Mouse (Mus musculus) forelimb bud, embryonic 11.5 days (tissue): ENCODE results near the gene Desi1.
"Not testable (repeated sequence)": the region's sequence is repeated elsewhere in the genome, so short reads cannot be mapped to it uniquely, and the experiment has no call there.

ENCODE experiments used
- DNase-seq: peaks from one replicate; pipeline ENCODE4 v3.0.0-alpha.2; 2012; ENCODE audit warnings: low read depth, low spot score

Desi1 gene

DNA sequence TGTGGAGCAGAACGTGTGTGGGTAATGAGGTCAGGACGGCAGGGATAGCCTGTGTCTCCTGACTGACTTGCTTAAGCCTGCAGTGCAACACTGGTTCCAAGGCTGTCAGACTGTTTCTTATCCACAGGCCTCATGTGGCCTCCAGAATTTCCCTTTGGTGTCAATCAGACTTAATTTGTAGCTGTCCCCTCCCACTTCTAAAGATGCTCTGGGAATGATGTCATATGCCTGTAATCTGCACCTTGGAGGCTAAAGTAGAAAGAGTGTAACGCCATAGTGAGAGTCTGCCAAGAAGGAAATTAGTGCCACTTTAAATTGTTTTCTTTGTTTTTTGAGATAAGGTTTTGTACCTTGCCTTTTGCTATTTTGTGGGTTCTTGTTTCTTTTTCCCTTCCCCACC, 14.4 kb downstream of the Desi1 start:
- DNase-seq: no peak

DNA sequence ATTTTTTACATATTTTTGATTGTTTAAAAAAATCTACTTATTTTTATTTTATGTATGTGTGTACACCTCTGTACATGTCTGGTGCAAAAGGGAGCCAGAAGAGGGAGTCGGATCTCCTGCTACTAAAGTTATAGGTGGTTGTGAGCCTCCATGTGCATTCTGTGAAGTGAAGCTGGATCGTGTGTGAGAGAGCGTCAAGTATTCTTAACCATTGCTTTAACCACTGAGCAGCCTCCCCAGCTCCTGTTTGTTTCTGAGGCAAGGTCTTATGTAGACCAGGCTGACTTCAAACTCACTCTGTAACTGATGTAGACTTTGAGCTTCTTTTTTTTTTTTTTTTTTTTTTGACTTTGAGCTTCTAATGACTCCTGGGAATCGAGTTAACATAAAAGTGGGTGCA, 16.2 kb downstream of the Desi1 start:
- no peak for DNase-seq

DNA sequence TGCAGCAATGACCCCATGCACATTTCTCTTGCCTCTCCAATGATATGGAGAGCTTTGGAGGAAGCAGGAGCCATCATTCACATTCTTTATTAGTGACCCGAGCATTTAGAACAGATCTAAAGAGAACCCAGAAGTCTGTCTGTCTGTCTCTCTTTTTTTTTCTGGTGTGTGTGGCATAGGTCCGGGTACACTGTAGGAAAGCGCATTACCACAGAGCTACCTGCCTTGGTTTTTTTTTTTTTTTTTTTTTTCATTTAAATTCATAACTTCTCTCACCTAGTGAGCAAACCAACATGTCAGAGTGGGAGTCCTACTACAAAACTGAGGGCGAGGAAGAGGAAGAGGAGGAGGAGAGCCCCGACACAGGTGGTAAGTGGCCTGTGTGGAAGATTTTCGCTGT, 16.8 kb downstream of the Desi1 start:
- DNase-seq: no peak

DNA sequence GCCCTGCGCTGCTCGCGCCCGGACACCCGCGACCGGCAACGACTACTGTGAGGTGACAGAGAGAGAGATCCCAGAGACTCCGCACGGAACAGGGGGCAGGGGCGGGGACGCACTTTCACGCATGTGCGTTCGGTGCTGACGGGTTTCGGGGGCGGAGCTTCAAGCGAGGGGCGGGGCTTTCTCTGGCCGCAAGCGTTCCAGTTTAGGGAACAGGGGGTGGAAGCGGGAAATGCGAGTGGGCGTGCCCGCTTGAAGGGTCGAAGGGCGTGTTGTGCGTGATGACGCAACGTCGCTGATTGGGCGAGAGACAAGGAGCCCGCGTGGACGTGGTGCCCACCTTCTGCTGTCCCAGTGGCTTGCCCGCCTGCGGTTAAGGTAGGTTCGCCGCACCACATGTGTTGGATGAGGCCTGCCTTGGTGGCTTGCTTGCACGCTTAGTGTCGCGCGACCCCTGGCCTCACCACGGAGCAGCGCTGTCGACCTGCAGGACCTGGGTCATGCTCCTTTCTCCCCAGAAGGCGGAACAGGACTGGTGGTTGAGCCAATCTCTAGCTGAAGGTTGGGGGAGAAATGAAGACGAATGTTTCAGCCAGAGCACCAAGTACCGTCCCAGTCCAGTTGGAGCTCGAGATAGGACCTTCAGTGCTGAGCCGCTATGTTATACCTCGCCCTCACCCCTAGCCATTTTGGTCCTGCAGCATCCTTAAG, 17.4 kb downstream of the Desi1 start:
- peak; percentile 98 for DNase-seq

DNA sequence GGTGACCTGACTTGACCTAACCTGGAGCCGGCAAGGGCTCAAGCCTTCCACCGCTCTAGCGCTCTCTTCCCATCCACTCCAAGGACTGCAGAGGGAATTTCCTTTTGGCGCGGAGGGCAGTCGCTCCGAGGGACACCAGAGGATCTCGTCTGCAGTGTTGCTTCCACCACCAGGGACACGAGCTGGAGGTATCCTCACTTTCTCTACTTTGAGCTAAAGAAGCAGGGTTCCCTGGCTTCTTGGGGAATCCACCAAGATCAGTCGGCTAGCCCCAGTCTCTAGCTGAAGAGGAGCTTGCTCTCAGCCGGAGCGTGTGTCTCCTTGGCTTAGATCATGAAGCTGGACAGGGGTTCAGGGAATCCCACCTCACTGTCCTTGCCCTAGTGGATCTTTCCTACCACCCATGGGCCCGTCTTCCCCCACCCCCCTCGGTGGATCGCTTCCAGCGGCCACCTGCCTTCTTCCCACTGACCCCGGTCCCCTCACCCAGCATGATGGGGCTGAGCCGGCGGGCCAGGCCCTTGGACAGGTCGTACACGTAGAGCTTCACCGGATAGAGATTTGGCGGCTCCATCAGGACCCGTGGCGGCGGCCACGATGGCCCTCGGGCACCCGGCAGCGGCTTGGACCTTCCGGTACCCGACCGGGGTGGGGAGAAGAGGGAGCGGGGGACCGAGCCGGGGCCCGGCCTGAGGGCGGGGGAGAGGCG, 18.1 kb downstream of the Desi1 start:
- peak; percentile 6 for DNase-seq

DNA sequence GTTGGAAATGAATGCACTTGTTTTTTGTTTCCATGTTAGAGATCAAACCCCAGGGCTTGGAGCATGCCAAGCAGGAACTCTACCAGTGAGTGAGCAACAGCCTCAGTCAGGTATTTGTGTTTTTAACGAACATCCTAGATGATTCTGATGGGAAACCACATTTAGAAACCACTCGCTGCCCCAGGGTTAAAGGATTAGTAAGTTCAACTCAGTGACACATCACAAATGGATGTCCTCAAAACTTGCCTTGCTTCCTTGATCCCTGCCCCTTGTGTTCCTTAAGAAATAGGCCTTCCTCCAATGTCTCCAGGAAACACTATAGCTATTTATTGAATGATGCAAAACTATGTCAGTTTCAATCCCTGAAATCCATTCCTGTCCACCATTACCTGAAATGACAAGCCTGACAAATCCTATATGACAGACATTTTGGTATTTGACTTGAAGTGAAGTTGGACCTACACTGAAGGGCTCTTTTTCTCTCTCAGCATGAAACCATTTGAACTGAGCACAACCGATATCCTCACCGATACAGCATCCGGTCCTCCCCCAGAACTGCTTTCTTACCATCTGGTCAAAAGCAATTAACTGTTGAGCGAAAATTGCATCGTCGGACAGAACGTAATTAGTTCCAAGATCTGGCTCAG, 18.8 kb downstream of the Desi1 start:
- no peak for DNase-seq

DNA sequence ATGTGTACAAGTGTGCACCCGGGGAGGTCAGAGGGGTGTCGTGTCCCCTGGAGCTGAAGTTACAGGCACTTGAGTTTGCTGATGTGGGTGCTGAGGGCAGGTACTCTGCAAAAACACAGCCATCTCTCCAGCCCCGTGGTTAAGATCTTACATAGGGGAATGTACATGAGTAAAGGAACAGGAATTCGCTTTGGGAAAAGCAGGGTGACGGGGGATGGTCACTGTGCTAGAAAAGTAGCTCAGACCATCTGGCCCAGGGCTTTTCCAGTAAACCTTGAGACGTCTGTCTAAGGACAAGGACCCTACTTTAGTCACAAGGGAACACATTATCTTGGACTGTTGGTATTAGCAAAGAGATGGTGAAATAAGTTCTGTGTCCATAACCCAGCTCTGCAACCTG, 21.7 kb downstream of the Desi1 start:
- no peak for DNase-seq

DNA sequence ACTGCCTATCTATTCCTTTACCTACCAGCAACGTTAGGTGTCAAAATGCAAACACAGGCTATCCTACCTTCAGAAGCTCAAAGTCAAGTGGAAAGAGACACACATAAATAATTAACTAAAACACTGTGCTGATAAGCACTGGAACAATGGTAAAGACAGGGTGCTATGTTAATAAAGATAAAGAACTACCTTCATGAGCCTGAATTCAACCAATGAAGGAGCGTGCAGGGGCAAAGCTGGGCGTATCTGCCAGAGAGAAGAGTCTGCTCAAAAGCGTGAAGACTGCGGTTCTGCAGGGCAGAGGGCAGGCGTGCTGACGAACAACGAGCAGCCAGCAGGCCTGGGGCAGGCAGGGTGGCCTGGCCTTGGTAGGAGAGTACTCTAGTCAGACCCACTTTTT, 29.4 kb downstream of the Desi1 start:
- DNase-seq: no peak

DNA sequence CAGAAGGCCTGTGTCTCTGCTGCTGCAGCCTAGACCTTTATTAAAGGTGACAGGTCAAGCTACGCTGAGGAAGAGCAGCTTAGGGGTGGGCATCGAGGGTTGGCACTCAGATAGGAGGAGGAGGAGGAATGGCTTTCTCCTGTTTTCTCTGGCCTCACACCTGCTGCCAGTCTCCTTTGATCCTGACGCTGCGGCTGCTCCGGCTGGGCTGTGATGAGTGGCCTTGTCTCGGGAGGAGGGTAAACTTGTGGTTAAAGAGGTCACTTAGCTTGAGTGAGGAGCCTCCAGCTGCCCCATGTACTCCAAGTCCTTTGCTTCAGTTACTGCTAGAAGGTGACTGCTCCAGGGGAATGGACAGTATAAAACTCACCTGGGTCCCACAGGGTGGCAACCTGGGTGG, 39.7 kb downstream of the Desi1 start:
- no peak for DNase-seq

DNA sequence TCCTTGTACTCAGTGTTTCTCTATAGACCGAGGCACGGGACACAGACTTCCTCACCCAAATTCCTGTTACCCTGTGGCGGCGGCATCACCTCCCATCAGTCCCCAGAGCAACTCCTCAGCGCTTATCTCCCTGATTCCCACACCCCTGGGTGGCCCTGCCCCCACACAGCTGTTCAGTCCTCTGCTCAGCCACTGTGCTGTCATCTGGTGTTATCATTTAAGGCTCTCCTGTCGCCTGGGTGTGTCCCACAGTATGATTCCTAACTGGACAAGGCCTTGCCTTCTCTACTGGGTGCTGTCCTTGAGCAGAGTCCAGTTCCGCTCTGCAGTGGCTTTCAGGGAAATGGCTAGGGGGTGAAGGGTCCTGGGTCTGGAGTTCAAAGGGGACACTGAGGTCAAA, 43.1 kb downstream of the Desi1 start:
- DNase-seq: no peak

DNA sequence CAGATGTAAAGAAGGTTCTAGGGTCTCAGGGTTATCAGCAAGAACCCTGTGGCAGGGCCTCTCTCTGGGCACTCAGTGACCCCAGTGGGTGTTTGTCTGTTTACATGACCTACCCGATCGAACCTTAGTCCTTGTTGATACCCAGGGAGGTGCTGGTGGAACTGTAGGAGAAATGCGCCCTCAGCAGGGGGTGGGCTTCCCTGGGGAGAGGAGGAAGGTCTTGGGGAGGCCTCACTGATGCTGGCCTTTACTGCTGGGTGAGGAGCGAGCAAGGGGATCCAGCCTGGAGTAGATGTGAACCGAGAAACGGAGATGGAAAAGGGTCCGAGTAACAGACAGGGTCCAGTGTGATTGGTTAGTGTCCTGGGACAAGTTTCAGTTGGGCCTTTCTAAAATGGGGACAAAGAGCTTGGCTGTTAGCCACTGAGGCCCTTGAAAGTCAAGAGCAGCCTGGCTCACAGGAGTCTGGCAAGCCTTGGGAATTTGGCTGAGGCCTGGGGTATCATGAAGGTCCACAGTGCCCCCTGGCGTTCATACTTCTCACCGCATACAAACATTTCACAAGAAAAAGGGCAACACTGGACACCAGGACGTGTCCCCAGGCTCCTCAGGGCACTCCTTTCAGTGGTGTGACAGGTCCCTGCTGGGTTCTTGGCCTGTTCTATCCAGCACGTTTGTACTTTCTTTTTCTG, 44.1 kb downstream of the Desi1 start:
- peak; percentile 91 for DNase-seq

DNA sequence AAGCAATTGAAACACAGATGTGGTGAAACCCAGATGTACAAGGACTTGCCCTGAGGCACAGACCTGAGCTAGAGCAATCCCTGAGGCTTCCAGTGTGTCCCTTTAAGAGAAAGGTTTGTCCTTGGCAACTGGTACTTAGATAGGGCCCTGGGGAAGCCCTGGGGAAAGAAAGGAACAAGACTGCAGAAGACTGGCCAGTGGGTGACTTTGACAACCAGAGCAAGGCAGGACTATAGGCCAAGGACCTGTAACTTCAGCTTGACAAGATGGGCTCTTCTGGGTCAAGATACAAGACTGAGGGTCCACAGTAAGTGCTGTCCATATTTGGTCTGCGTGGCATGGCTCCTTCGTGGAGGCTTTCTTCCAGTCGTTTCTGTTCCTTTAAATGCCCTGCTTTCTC, 46.0 kb downstream of the Desi1 start, which contains the start of gene Xrcc6:
Gene Xrcc6, plus strand, starts transcription at position 190 of the 400 bp plus-strand sequence.
- no peak for DNase-seq

DNA sequence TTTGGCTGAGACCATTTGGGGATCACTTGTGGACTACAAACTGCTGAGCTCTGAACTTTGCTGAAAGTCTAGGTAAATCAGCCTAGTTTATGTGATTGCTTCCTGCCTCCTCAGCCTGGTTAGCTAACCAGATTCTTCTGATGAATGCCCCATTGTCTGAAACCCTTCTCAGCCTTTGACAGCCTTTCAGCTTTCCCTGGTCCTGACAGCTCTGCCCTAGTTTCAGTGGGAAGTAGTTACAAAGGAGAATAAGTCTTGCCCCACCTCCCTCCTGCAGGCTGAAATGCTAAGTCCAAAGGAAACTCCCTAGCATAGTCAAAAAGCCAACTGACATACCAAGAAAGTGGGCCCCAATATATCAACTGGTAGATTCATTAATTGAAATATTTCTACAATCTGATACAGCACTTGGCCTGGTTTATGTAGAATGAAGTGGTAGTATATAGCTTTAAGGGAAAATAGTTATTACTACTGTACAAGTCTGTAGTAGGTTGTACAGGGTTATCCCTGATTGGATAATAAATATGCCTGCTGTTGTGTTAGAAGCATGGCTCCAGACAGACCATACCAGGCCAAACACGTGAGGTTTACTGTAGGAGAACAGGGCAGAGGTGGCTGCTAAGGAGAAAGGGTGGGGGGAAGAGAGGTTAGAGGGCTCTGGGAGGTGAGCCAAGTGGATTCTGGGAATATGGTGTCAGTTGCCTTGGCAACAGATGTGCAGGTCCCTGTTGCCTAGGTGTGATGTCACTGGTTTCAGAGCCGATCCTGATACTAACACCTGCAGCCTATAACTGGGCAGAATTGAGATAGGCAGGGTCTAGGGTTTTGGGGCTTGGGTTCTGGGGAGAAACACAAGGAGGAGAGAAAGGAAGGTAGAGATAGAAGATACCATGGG, 48.1 kb downstream of the Desi1 start:
- no peak for DNase-seq

DNA sequence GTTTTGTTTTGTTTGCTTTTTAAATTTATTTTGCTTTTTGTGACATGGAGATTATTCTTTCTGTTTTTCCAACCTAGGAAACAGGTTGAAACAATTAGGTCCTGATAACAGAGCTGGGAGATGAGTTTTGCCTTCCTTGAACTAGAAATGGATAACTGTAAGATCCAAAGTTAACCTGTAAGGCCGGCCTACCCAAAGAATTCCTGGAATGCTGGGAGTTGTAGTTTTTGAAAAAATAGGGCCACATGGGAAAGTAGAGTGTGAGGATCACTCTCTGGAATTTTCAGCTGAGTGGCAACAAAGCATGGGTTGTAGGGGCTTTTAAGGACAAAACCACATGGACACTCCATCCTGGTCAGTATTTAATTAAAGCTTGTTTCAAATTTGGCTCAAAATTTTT, 51.5 kb downstream of the Desi1 start:
- no peak for DNase-seq

DNA sequence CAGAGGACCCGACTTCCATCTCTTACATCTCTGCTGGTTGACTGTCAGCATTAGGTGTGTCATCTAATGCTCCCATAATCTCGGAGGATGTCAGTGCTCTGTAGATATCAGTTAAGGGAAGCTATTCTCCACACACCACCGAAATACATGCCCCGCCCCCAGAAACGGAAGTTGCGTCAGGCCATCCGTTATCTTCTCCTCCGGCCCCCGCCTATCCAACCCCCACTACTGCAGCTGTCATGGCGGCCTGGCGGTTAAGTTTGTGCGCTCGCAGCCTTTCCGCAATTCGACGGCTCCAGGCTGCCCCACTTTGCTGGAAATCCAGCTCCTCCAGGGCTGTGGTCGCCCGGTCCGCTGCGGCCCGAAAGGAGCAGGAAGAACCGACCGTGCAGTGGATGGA, 53.3 kb downstream of the Desi1 start, which contains the start of gene 1700029P11Rik:
Gene 1700029P11Rik, plus strand, starts transcription at position 220 of the 400 bp plus-strand sequence.
- no peak for DNase-seq

DNA sequence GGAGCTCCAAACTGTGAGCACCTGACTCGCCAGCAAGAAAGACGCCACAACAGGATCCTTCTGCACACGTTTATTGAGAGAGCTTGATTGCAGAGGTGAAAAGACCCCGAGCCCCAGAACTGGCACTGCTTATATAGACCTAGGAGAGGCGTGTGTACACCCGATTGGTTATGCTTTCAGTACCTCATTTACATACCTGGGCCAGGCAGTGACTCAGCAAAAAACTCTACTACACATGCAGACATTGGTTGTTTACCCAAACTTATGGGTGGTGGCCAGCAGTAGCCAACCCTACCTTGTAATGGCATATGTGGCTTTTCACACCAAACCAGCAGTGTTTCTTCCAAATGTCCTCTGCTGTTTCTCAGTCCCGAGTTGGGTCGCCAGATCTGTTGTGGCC, 58.5 kb downstream of the Desi1 start:
- DNase-seq: not testable (repeated sequence)

DNA sequence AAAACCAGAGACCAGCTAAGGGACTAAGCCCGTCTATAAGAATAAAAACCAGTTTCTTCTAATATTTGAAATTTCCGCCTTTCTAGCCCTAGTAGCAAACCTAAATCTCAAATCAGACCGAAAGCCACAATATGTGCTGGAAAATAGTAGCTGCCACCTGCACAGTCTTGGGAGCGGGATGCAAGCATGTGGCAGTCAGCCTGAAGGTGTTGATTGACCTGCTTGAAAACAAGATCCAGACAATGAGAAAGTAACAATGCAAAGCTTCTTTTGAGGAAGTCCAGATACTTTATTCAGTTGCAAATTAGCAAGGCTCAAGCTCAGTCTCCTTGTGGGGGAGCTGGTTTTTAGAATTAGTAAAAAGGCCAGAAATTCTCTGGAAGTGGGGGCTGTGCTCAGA, 63.2 kb downstream of the Desi1 start:
- DNase-seq: not testable (repeated sequence)

DNA sequence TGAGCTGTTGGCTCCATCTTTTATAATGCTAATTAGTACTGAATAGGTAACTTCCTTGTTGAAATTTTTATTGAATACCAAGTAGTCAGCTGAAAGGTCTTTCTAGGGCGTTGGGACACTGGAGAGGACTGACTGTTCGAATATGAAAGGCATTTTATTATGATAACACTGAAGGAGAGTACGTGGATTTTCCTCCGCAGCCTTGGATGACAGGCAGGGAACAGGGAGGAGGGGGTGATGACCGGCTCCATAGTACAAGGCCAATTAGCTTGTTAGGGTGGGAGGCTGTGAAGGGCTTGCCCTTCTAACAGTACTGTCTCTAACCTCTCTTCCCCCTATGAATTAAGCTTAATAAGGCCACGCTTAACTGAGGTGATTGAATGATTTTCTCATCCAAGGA, 64.0 kb downstream of the Desi1 start:
- not testable (repeated sequence) for DNase-seq

DNA sequence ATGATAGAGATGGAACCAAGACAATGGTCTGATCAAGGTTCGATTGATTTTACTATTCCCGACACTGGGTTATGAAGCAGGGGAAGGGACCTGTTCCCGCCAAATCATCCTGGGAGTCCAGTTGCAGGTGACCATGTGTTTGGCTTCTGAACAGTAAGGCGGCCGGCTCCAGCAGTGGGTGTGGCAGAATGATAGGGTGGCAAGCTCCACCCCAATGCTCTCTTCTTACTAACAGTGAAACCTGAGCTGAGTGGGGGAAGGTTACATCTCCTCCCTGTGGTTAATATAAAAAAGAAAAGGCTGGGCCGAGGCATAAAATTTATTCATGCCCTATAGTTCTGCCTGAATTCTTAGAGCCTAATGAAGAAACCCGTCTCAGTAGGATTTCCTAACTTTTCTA, 64.5 kb downstream of the Desi1 start:
- DNase-seq: no peak

DNA sequence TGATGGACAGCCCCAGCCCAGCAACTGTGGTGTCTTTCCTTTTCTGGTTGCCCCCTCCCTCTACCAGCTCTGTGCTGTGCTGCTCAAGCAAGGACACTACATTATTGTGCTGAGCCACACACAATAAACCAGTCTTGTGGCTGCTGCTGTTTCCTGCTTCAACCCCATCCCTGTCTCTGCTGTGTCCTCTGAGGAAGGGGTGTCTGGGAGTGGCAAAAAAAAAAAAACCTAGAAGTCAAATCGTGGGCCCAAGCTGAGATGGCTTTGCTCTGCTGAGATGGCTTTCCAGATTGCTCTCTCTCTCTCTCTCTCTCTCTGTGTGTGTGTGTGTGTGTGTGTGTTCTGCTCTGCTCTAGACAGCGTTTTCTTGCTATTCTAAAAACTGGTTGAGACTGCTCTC, 65.2 kb downstream of the Desi1 start:
- DNase-seq: no peak

DNA sequence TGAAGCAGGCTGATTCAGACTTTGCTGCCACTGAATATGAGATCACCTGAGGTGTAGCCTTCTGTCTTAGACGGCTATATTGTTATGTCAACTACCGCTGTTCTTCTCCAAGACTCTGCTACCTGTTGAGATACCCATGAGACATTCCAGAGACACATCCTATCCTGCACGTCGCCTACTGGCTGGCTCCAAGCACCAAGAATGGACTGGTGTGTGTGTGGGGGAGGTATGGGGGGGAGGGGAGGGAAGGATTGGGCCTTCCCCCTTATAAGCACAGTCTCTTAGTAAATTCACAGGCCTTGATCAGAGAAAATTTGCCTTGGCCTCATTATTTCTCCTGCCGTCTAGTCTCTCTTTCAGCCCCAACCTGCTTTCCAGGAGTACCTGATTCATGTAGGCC, 65.8 kb downstream of the Desi1 start:
- DNase-seq: no peak
